Mouse (Mus musculus): Measurements from ENCODE around the gene Prkcb. TPM values are rescaled to one million over a fixed set of nuclear protein-coding genes. Genes with fewer than 3 reads are reported as not detected.

Gene Prkcb
- polyA plus RNA-seq, 1 experiment from 2014 or later = 8.7 TPM

GRCm38 (mm10) chr7:122558085-122558811, 269.7 kb downstream of the Prkcb start:
- H3K4me1 ChIP-seq = peaks cover 6% of the 10 kb centered on the region; the same call in 1 of the 2 replicates
- no peaks in the 10 kb centered on the region for H3K27me3 ChIP-seq
- H3K4me3 ChIP-seq (replicated peaks) = no peak overlapping the region
- no peak overlapping the region for H3K27ac ChIP-seq (replicated peaks)
- H3K9ac ChIP-seq = no peak overlapping the region
- WGBS = 42% methylated on average over 7 of the region's 7 CpGs
- no peaks in the 10 kb centered on the region for H3K36me3 ChIP-seq
- ATAC-seq (ENCODE audit: insufficient number of reproducible peaks, low FRiP score, low TSS enrichment, low read depth) = no peak
- no peaks in the 10 kb centered on the region for H3K9me3 ChIP-seq (replicated peaks)
- no peak overlapping the region for H3K4me2 ChIP-seq (replicated peaks)

GRCm38 (mm10) chr7:122558912-122559311, 270.4 kb downstream of the Prkcb start:
- Histone ChIP-seq H3K27ac (replicated peaks) (no peak overlapping the region), H3K4me3 (replicated peaks) (no peak overlapping the region), H3K36me3 (no peaks in the 10 kb centered on the region), H3K9me3 (replicated peaks) (no peaks in the 10 kb centered on the region), H3K4me2 (replicated peaks) (no peak overlapping the region), H3K9ac (no peak overlapping the region), H3K27me3 (no peaks in the 10 kb centered on the region), H3K4me1 (peaks cover 6% of the 10 kb centered on the region; the same call in 1 of the 2 replicates)
- 13% methylated on average over 6 of the region's 6 CpGs for WGBS
- no peak for ATAC-seq (ENCODE audit: insufficient number of reproducible peaks, low FRiP score, low TSS enrichment, low read depth)

GRCm38 (mm10) chr7:122562586-122562985, 274.0 kb downstream of the Prkcb start:
- no peaks in the 10 kb centered on the region for H3K27me3 ChIP-seq
- peaks cover 6% of the 10 kb centered on the region; the same call in 1 of the 2 replicates for H3K4me1 ChIP-seq
- no peak overlapping the region for H3K4me3 ChIP-seq (replicated peaks)
- 55% methylated on average over 5 of the region's 5 CpGs for WGBS
- H3K9ac ChIP-seq = no peak overlapping the region
- H3K27ac ChIP-seq (replicated peaks) = no peak overlapping the region
- H3K9me3 ChIP-seq (replicated peaks) = no peaks in the 10 kb centered on the region
- no peaks in the 10 kb centered on the region for H3K36me3 ChIP-seq
- H3K4me2 ChIP-seq (replicated peaks) = no peak overlapping the region
- ATAC-seq (ENCODE audit: insufficient number of reproducible peaks, low FRiP score, low TSS enrichment, low read depth) = no peak

GRCm38 (mm10) chr7:122565371-122565770, 276.8 kb downstream of the Prkcb start:
- no peak for ATAC-seq (ENCODE audit: insufficient number of reproducible peaks, low FRiP score, low TSS enrichment, low read depth)
- WGBS = 85% methylated on average over 1 of the region's 1 CpGs
- H3K9me3 ChIP-seq (replicated peaks) = no peaks in the 10 kb centered on the region

GRCm38 (mm10) chr7:122566011-122566410, 277.5 kb downstream of the Prkcb start:
- no peak for ATAC-seq (ENCODE audit: insufficient number of reproducible peaks, low FRiP score, low TSS enrichment, low read depth)
- Histone ChIP-seq H3K4me2 (replicated peaks) (no peak overlapping the region), H3K4me3 (replicated peaks) (no peak overlapping the region), H3K36me3 (no peaks in the 10 kb centered on the region), H3K9me3 (replicated peaks) (no peaks in the 10 kb centered on the region), H3K4me1 (no peaks in the 10 kb centered on the region), H3K27ac (replicated peaks) (no peak overlapping the region), H3K9ac (no peak overlapping the region), H3K27me3 (no peaks in the 10 kb centered on the region)
- WGBS = 65% methylated on average over 7 of the region's 7 CpGs

More at GRCm38 (mm10) chr7:122565371-122565770, 276.8 kb downstream of the Prkcb start:
- Histone ChIP-seq H3K4me2 (replicated peaks) (no peak overlapping the region), H3K4me3 (replicated peaks) (no peak overlapping the region), H3K27me3 (no peaks in the 10 kb centered on the region), H3K36me3 (no peaks in the 10 kb centered on the region), H3K4me1 (no peaks in the 10 kb centered on the region), H3K9ac (no peak overlapping the region), H3K27ac (replicated peaks) (no peak overlapping the region)

- Histone ChIP-seq H3K4me1 (no peaks in the 10 kb centered on the region), H3K27ac (replicated peaks) (no peak overlapping the region), H3K36me3 (no peaks in the 10 kb centered on the region), H3K4me2 (replicated peaks) (no peak overlapping the region), H3K4me3 (replicated peaks) (no peak overlapping the region), H3K27me3 (no peaks in the 10 kb centered on the region), H3K9me3 (replicated peaks) (no peaks in the 10 kb centered on the region), H3K9ac (no peak overlapping the region)
- no peak for ATAC-seq (ENCODE audit: insufficient number of reproducible peaks, low FRiP score, low TSS enrichment, low read depth)
- 77% methylated on average over 7 of the region's 7 CpGs for WGBS
Measured at GRCm38 (mm10) chr7:122568787-122569186, 280.2 kb downstream of the Prkcb start.

- H3K4me2 ChIP-seq (replicated peaks) = no peak overlapping the region
- no peaks in the 10 kb centered on the region for H3K9me3 ChIP-seq (replicated peaks)
- no peak overlapping the region for H3K9ac ChIP-seq
- H3K4me1 ChIP-seq = peaks cover 6% of the 10 kb centered on the region
- ATAC-seq (ENCODE audit: insufficient number of reproducible peaks, low FRiP score, low TSS enrichment, low read depth) = no peak
- 44% methylated on average over 4 of the region's 4 CpGs for WGBS
- H3K27ac ChIP-seq (replicated peaks) = no peak overlapping the region
- no peaks in the 10 kb centered on the region for H3K36me3 ChIP-seq
- no peak overlapping the region for H3K4me3 ChIP-seq (replicated peaks)
- no peaks in the 10 kb centered on the region for H3K27me3 ChIP-seq
Measured at GRCm38 (mm10) chr7:122570407-122570806, 281.9 kb downstream of the Prkcb start.

- Histone ChIP-seq H3K27me3 (no peaks in the 10 kb centered on the region), H3K36me3 (no peaks in the 10 kb centered on the region), H3K9ac (no peak overlapping the region), H3K4me1 (peaks cover 10% of the 10 kb centered on the region), H3K9me3 (replicated peaks) (no peaks in the 10 kb centered on the region), H3K4me3 (replicated peaks) (no peak overlapping the region), H3K27ac (replicated peaks) (no peak overlapping the region), H3K4me2 (replicated peaks) (no peak overlapping the region)
- WGBS = 89% methylated on average over 3 of the region's 3 CpGs
- no peak for ATAC-seq (ENCODE audit: insufficient number of reproducible peaks, low FRiP score, low TSS enrichment, low read depth)
Measured at GRCm38 (mm10) chr7:122573101-122573635, 284.6 kb downstream of the Prkcb start.

GRCm38 (mm10) chr7:122574418-122574817, 285.9 kb downstream of the Prkcb start:
- WGBS = 66% methylated on average over 7 of the region's 7 CpGs
- Histone ChIP-seq H3K27me3 (no peaks in the 10 kb centered on the region), H3K4me2 (replicated peaks) (no peak overlapping the region), H3K4me1 (peaks cover 10% of the 10 kb centered on the region), H3K27ac (replicated peaks) (no peak overlapping the region), H3K9me3 (replicated peaks) (no peaks in the 10 kb centered on the region), H3K9ac (no peak overlapping the region), H3K4me3 (replicated peaks) (no peak overlapping the region), H3K36me3 (no peaks in the 10 kb centered on the region)
- ATAC-seq (ENCODE audit: insufficient number of reproducible peaks, low FRiP score, low TSS enrichment, low read depth) = no peak

- 75% methylated on average over 5 of the region's 5 CpGs for WGBS
- Histone ChIP-seq H3K4me2 (replicated peaks) (no peak overlapping the region), H3K36me3 (no peaks in the 10 kb centered on the region), H3K4me1 (peaks cover 10% of the 10 kb centered on the region), H3K27ac (replicated peaks) (no peak overlapping the region), H3K4me3 (replicated peaks) (no peak overlapping the region), H3K27me3 (no peaks in the 10 kb centered on the region), H3K9me3 (replicated peaks) (no peaks in the 10 kb centered on the region), H3K9ac (no peak overlapping the region)
- no peak for ATAC-seq (ENCODE audit: insufficient number of reproducible peaks, low FRiP score, low TSS enrichment, low read depth)
Measured at GRCm38 (mm10) chr7:122575056-122575455, 286.5 kb downstream of the Prkcb start.

- H3K36me3 ChIP-seq = no peaks in the 10 kb centered on the region
- no peak for ATAC-seq (ENCODE audit: insufficient number of reproducible peaks, low FRiP score, low TSS enrichment, low read depth)
- H3K4me3 ChIP-seq (replicated peaks) = no peak overlapping the region
- H3K27ac ChIP-seq (replicated peaks) = no peak overlapping the region
- no peak overlapping the region for H3K4me2 ChIP-seq (replicated peaks)
- H3K9me3 ChIP-seq (replicated peaks) = no peaks in the 10 kb centered on the region
- H3K4me1 ChIP-seq = peaks cover 10% of the 10 kb centered on the region
- no peaks in the 10 kb centered on the region for H3K27me3 ChIP-seq
- WGBS = 17% methylated on average over 8 of the region's 8 CpGs
- H3K9ac ChIP-seq = no peak overlapping the region
Measured at GRCm38 (mm10) chr7:122575506-122575905, 287.0 kb downstream of the Prkcb start.

- Histone ChIP-seq H3K36me3 (no peaks in the 10 kb centered on the region), H3K9me3 (replicated peaks) (no peaks in the 10 kb centered on the region), H3K27me3 (no peaks in the 10 kb centered on the region), H3K9ac (no peak overlapping the region), H3K4me3 (replicated peaks) (no peak overlapping the region), H3K27ac (replicated peaks) (no peak overlapping the region), H3K4me1 (peaks cover 10% of the 10 kb centered on the region), H3K4me2 (replicated peaks) (no peak overlapping the region)
- 75% methylated on average over 4 of the region's 4 CpGs for WGBS
- no peak for ATAC-seq (ENCODE audit: insufficient number of reproducible peaks, low FRiP score, low TSS enrichment, low read depth)
Measured at GRCm38 (mm10) chr7:122577571-122577970, 289.0 kb downstream of the Prkcb start.

Data from embryonic facial prominence, embryonic 15.5 days (tissue).